Mouse (Mus musculus) bone marrow, adult 2 months (tissue): ENCODE measurements around the gene Bicdl2. TPM values are rescaled to one million over a fixed set of nuclear protein-coding genes. Genes with fewer than 3 reads are reported as not detected.

Experiments
- H3K27ac ChIP-seq: fragments of 200-500 bp; 2 replicates; pipeline ENCODE4 v1.5.1; 2012; ENCODE audit warnings: low read depth, mild to moderate bottlenecking, control low read depth, inconsistent platforms, low read length; ENCODE audit not compliant: control insufficient read depth, poor library complexity, insufficient read depth
- H3K4me1 ChIP-seq: fragments of 200-500 bp; 2 replicates; pipeline ENCODE4 v1.6.1; 2011; ENCODE audit warnings: low read length; ENCODE audit not compliant: control insufficient read depth, insufficient read depth
- H3K4me3 ChIP-seq: fragments of 200-500 bp; replicated peaks from 2 replicates; pipeline ENCODE3; 2011; ENCODE audit warnings: mild to moderate bottlenecking, low read depth, low read length, control low read depth; ENCODE audit not compliant: control insufficient read depth
- CTCF ChIP-seq: fragments of 200-500 bp; IDR thresholded peaks from 2 replicates; pipeline ENCODE4 v1.5.1; 2011; ENCODE audit warnings: low read length, control low read depth; ENCODE audit not compliant: control insufficient read depth, insufficient read depth
- POLR2A ChIP-seq: fragments of 200-500 bp; IDR thresholded peaks from 2 replicates; pipeline ENCODE4 v1.6.1; 2011; ENCODE audit warnings: low read depth, mild to moderate bottlenecking, control low read depth, low read length, borderline replicate concordance; ENCODE audit not compliant: control insufficient read depth
- WGBS: fragments of 180-500 bp; shearing (Covaris S2); methylation state at CpG from one replicate; pipeline ENCODE4 v1.1.7; 2018; 5-methylcytosine and 5-hydroxymethylcytosine counted together
- polyA plus RNA-seq: library from polyadenylated mRNA; stranded (reverse); fragments of >200 nt; gene quantifications from 2 replicates; pipeline ENCODE4 v1.2.4, GENCODE M21; 2011; ENCODE audit warnings: low replicate concordance; ENCODE audit not compliant: missing spikeins, insufficient read depth, insufficient read length

Bicdl2 gene
- polyA plus RNA-seq, 1 experiment = 2.2 TPM

GRCm38 (mm10) chr17:23675564-23676281, 15.4 kb downstream of the Bicdl2 start:
- peak overlapping the region; percentile 21; the same call in 1 of the 2 replicates for H3K27ac ChIP-seq
- TF ChIP-seq POLR2A (no peak), CTCF (no peak)
- 15% methylated on average over 15 of the region's 15 CpGs for WGBS
- peak overlapping the region; percentile 39 for H3K4me3 ChIP-seq
- 0 out of 2 replicates have a peak, but pooled peaks cover 1% of the 10 kb centered on the region for H3K4me1 ChIP-seq

DNA sequence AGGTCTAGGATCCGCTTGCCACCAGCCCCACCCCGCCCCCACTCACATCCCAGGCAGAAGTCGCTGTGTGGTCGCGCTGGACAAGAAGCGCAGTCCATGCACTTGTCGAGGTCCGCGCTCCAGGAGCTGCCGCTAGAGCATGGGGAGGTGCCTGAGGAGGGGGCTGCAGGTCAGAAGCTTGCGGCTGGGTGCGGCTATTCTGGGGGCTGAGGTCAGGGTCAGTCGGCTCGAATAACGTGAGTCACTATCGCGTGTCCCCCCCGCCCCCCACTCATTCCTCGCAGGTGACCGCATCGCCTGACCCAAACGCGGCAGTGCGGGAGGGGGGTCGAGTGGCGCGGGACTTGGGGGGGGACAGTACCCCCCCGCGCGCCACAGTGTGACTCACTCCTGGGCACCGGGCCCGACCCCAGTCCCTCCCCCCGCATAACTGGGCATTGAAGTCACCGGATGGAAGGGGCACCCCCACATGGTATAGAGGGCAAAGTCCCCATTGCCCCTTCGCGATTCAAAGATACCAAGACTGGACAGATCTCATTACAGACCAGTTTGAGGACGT, 16.2 kb downstream of the Bicdl2 start:
- WGBS = under 1% methylated on average over 36 of the region's 37 CpGs
- Histone ChIP-seq H3K4me3 (peak overlapping the region; percentile 89), H3K27ac (no peak overlapping the region), H3K4me1 (0 out of 2 replicates have a peak, but pooled peaks cover 1% of the 10 kb centered on the region)
- no peak for TF ChIP-seq POLR2A
- TF ChIP-seq CTCF = no peak

- Histone ChIP-seq H3K27ac (no peak within 1 kb of the TSS; the same call in 1 of the 2 replicates), H3K4me1 (0 out of 2 replicates have a peak, but pooled peaks cover 1% of the 10 kb centered on the region), H3K4me3 (peak within 1 kb of the TSS; percentile 89)
- TF ChIP-seq POLR2A (peak; percentile 86), CTCF (no peak)
- WGBS = under 1% methylated on average over 34 of the region's 34 CpGs
Observed at GRCm38 (mm10) chr17:23677236-23677679, 17.0 kb downstream of the Bicdl2 start, which contains the start of gene Tnfrsf12a. Gene Tnfrsf12a (minus strand): TSS chr17:23677468.

GRCm38 (mm10) chr17:23679127-23679835, 19.0 kb downstream of the Bicdl2 start, which contains the start of gene Cldn6:
Gene Cldn6 (plus strand): TSS chr17:23679249.
- TF ChIP-seq CTCF (no peak), POLR2A (no peak)
- Histone ChIP-seq H3K27ac (no peak within 1 kb of the TSS), H3K4me3 (no peak within 1 kb of the TSS), H3K4me1 (no peaks in the 10 kb centered on the region)
- 13% methylated on average over 38 of the region's 38 CpGs for WGBS

DNA sequence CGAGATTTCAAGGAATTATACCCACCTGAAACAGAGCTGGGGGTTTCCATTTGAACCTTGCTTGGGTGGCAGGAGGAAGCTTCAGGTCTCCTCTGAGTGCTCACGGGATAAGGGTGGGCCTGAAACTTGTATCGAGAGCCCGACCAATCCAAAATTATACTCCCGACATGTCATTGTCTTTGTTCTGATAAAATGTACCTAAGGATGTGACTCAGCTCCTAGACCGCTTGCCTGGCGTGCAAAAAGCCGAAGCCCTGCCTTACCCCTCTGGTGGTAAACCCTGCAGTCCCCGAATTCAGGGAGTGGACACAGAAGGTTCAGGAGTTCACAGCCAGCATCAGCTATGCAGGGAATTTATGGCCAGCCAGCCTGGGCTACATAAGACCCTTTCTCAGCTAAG, 20.0 kb downstream of the Bicdl2 start:
- Histone ChIP-seq H3K4me1 (no peaks in the 10 kb centered on the region), H3K27ac (no peak overlapping the region), H3K4me3 (no peak overlapping the region)
- 72% methylated on average over 9 of the region's 9 CpGs for WGBS
- TF ChIP-seq POLR2A (no peak), CTCF (no peak)

DNA sequence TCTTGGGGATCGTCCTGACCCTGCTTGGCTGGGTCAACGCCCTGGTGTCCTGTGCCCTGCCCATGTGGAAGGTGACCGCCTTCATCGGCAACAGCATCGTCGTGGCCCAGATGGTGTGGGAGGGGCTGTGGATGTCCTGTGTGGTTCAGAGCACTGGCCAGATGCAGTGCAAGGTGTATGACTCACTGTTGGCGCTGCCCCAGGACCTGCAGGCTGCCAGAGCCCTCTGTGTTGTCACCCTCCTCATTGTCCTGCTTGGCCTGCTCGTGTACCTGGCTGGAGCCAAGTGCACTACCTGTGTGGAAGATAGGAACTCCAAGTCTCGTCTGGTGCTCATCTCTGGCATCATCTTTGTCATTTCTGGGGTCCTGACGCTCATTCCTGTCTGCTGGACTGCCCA, 20.8 kb downstream of the Bicdl2 start:
- WGBS = 64% methylated on average over 10 of the region's 10 CpGs

DNA sequence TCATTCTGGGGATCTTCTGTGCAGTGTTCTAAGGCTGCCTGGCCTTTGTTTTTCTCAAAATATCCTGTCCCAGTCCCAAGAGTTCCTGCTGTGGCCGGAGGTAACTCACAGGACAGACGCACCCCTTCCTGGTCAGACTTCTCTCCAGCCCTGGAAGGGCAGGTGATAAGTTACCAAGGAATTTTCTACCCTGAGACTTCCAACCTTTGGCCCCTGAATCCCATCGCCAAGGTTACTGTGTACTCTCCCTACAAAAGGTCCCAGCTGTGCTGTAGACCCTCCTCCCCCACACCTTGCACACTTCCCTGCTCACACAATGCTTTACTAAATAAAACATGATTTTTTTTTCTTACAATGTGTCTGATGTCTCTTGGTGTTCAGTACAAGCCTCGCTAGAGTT, 21.8 kb downstream of the Bicdl2 start:
- Histone ChIP-seq H3K27ac (no peak overlapping the region), H3K4me3 (no peak overlapping the region), H3K4me1 (no peaks in the 10 kb centered on the region)
- 74% methylated on average over 4 of the region's 4 CpGs for WGBS
- TF ChIP-seq POLR2A (no peak), CTCF (no peak)

More for the DNA sequence above, 20.8 kb downstream of the Bicdl2 start:
- Histone ChIP-seq H3K4me3 (no peak overlapping the region), H3K4me1 (no peaks in the 10 kb centered on the region), H3K27ac (no peak overlapping the region)
- no peak for TF ChIP-seq CTCF
- TF ChIP-seq POLR2A = no peak

DNA sequence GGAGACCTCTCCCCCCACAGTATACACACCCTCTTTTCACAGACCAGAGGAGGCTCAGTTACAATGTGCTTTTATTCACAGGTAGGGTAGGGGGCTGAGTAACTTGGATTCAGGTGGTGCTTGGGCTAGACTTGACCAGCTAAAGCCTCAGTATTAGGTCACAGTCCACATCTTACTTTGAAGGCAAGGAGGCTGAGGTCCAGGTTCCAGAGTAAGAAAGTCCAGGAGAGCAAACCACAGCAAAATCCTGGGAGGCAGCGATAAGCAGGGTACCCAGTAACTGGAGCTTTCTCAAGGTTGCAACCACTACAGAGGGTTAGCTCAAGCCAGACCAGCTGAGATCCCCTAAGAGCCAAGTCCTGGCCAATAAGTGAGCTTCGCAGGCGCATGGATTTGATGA, 22.2 kb downstream of the Bicdl2 start:
- WGBS = 79% methylated on average over 3 of the region's 3 CpGs
- no peak overlapping the region for H3K27ac ChIP-seq
- H3K4me1 ChIP-seq = no peaks in the 10 kb centered on the region
- TF ChIP-seq CTCF = no peak
- TF ChIP-seq POLR2A = no peak
- H3K4me3 ChIP-seq = no peak overlapping the region

GRCm38 (mm10) chr17:23683226-23683625, 22.9 kb downstream of the Bicdl2 start:
- TF ChIP-seq POLR2A (no peak), CTCF (no peak)
- WGBS = 65% methylated on average over 15 of the region's 15 CpGs
- no peak overlapping the region for H3K4me3 ChIP-seq
- no peaks in the 10 kb centered on the region for H3K4me1 ChIP-seq
- no peak overlapping the region for H3K27ac ChIP-seq
